Mouse (Mus musculus) heart, adult 8-10 months (tissue): ENCODE measurements around the gene Tet1. TPM values are rescaled to one million over a fixed set of nuclear protein-coding genes. Genes with fewer than 3 reads are reported as not detected.
"Not testable (repeated sequence)": the region's sequence is repeated elsewhere in the genome, so short reads cannot be mapped to it uniquely, and the experiment has no call there.

Experiments used
- DNase-seq: peaks from one replicate; pipeline ENCODE4 v3.0.0; 2022; ENCODE audit warnings: low spot score
- total RNA-seq, 4 experiments: library from RNA; stranded (reverse); gene quantifications; 2 replicates each; pipeline ENCODE4 v1.2.4; 2022

The Tet1 gene
- total RNA-seq: 1 to 10 TPM; 4.2 to 8.8 (median 6.8) TPM

- not testable (repeated sequence) for DNase-seq
Measured at GRCm38 (mm10) chr10:62908896-62909295, at the start of gene Tet1. TSS of gene Tet1 (minus strand) at chr10:62908996.

GRCm38 (mm10) chr10:62948551-62948950, 39.8 kb upstream of the Tet1 start:
- no peak for DNase-seq

- peak; percentile 63 for DNase-seq
Measured at GRCm38 (mm10) chr10:62946738-62947471, 38.1 kb upstream of the Tet1 start, which contains the start of gene Dna2. TSS of gene Dna2 (plus strand) at chr10:62947026.

DNA sequence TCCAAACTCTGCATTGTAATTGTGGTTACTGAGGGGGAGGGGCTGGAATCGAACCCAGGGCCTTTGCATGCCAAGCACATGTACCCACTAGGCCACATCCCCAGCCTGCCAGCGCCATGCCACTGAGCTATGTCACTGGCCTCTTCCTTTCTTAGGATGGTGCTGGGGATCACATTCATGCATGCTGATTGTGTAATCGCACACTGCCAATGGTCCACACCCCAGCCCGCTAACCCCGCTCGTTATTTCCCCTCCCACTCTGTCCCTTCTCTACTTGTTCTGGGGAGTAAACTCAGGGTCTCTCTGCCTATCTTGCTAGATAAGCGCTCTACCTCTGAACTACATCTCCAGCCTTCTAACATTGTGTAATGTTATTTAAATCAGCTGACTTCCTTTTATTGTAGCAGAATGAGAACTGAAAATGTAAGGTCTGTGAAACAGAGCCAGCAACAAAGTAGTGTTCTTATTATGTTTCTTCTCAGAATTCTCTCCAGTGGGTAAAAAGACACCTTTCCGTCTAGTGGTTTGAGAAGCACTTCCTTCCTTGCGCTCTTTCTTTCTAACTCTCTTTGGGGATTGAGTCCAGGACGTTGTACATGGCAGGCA, 36.3 kb upstream of the Tet1 start:
- DNase-seq: no peak

DNA sequence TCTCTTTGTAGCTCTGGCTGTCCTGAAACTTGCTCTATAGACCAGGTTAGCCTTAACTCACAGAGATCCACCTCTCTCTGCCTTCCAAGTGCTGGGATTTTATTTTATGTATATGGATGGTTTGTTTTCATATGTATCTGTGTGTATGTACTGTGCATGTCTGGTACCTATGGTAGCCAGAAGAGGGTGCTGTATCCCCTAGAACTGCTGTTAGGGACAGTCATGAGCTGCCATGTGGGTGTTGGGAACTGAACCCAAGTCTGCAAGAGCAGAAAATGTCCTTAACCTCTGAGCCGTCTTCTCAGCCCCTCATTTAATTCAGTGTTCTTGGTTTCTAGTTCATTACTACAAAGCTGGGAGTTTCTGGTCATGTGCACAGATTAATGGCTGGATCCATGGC, 23.6 kb upstream of the Tet1 start:
- no peak for DNase-seq

DNA sequence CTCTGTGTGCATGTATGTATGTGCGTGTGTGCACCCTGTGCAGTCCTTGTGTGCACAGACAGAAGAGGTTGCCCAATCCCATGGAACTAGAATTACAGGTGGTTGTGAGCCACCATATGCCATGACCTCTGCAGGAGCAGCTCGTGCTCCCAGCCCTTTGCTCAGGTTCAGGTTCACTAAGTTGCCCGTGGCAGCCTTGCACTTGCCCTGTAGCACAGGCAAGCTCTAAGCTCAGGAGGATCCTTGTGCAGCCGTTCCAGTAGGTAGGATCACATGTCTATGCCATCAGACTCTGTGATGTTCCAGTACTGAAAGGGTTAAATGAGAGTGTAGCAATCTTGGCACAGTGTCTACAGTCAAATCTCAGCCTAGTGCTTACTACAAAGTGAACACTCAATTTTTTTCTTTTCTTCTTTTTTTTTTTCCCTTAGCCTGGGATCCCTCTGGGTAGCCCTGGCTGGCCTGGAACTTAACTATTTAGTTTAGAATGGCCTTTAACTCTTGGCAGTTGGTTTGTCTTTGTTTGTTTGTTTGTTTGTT, 15.4 kb upstream of the Tet1 start:
- DNase-seq: no peak

- no peak for DNase-seq
Measured at GRCm38 (mm10) chr10:62920766-62921156, 12.0 kb upstream of the Tet1 start.

- peak; percentile 83 for DNase-seq
Measured at GRCm38 (mm10) chr10:62919925-62920765, 11.3 kb upstream of the Tet1 start, which contains the start of gene Slc25a16. TSS of gene Slc25a16 (plus strand) at chr10:62920633.

DNA sequence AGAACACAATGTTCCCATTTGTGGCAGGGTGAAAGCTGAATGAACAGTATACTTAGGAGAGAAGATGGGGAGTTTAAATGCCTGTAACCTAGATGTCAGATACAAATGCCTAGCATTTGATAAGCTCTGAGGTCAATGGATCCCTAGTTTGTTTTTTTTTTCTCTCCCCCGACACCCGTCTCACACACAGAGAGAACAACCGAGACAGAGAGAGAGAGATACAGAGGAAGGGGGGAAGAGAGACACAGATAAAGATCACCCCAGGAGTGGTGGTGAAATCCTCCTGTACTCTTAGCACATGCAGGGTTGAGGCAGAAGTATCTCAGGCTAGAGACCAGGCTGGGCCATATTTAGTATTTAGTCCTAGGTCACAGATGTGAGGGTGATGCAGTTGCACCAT, 10.2 kb upstream of the Tet1 start:
- DNase-seq: no peak

DNA sequence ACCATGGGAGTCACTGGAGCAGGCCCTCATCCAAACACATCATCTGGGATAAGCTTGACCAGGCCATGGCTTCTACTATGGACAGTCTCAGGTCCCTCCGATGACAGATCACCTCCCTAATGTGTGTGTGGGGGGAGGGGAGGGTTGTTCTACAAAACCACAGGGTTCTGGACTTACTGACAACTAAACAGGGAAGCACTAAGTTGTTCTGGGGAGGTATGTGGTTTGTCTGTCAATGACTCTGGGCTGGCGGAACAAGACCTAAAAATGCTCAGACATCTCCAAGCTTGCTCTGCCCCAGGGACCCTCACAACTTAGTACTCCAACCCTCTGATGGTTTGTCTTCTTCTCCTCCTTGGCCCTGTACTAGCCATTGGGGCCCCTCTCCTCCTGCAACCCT, 2.3 kb upstream of the Tet1 start:
- DNase-seq: no peak

GRCm38 (mm10) chr10:62906336-62906735, 2.5 kb downstream of the Tet1 start:
- no peak for DNase-seq

DNA sequence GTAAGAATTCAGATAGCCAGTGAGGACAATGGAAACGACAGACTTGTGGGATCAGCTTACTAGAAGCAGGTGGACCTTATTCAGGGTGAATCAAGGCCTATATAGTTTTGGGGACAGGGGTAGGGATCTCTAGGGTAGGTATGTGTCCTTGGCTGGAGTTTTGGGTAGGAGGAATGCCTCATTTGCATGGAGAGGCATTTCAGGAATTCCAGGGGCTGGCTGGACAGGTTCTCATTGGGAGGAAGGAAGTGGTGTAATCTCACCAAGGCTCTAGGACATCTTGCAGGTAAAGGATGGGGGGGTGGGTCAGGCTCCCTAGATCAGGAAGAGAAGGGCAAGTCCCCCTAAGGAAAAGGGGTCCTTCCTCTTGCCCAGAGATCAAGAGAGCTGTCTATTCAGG, 6.0 kb downstream of the Tet1 start:
- no peak for DNase-seq

- no peak for DNase-seq
Measured at GRCm38 (mm10) chr10:62901826-62902225, 7.0 kb downstream of the Tet1 start.

- no peak for DNase-seq
Measured at GRCm38 (mm10) chr10:62900144-62900543, 8.7 kb downstream of the Tet1 start.

DNA sequence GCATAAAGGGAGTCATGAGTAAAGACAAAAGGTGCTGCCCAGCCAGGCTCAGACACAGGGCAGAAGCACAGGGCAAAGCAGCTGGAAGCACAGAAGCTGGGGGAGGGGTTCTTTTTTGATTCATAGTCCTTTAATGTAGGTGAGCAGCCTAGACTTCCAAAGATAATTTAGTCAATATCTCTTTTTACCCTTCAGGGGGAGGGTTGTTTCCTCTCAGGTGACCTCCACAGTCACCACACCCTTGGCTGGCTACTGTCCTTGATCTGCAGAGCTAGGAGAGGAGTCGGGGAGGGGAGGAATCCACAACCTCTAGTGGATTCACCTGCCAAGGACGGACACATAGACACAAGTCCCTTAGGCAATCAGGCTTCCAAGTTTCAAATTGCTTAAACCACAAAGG, 10.7 kb downstream of the Tet1 start:
- no peak for DNase-seq

DNA sequence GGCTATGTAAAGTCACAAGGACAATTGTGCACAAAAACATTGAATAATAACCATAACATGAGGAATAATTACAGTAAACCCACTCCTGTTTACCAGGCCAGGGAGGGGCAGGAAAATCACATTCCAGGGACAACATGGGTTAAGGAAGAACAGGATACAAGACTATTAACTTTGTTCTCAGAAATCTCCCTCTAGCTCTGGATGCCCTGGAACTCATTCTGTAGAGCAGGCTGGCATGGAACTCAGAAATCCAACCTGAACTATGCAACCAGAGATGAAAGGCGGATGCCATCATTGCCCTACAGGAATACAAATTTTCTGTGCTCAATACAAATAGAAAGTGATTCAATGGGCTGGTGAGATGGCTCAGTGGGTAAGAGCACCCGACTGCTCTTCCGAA, 11.4 kb downstream of the Tet1 start:
- DNase-seq: no peak

DNA sequence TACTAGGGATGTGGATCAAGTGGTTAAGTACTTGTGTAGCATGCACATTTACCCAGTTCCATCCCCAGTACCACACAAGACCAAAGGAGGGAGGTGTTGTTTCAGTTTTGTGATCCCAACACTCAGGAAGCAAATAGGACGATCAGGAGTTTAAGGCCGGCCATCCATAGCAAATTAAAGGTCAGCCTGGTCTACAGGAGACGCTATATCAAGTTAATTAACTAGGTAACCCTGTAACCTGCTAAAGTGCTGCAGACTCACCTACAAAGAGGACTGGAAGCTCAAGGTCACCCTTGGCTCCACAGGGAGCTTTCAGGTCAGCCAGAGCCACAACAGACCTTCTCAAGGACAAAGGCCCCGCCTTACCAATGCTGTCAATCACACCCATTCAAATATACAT, 12.0 kb downstream of the Tet1 start:
- DNase-seq: no peak

- DNase-seq: no peak
Measured at GRCm38 (mm10) chr10:62896035-62896434, 12.8 kb downstream of the Tet1 start.

DNA sequence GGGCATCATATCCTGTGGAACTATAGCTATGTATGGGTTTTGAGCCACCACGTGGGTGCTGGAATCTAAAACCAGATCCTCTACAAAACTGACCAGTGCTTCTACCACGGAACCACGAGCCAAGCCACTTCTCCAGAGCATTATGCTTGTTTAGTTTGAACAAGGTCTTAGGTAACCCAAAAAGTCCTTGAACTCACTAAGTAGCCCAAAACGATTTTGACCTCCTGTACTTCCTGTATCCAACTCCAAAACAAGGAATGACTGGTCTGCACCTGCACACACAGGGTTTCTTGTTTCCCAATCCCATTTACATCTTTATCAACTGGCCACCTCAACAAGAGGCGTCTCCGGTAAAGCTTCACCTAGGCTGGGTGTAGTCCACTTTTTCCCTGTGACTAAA, 13.4 kb downstream of the Tet1 start:
- no peak for DNase-seq

GRCm38 (mm10) chr10:62894447-62894846, 14.3 kb downstream of the Tet1 start:
- DNase-seq: no peak

DNA sequence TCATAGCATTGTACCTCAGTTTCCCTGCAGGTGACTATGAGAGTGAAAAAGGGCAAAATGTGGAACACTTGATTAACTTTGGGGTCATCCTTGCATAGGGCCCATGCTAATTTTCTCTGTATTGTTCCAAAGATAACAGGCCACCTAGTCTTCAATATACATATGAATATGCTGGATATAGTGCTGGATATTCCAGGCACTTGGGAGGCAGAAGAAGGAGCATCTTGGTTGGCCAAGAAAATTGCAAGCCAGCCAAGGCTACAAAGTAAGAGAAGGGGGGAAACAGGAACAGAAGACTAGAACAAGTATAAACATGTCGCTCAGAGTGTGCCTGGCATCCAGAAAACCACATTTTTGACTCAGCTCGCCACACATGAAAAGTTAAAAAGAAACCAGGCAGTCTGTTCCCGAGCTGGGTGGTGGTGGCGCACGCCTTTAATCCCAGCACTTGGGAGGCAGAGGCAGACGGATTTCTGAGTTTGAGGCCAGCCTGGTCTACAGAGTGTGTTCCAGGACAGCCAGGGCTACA, 15.4 kb downstream of the Tet1 start:
- DNase-seq: no peak
